Mouse (Mus musculus) kidney, adult 2 months (tissue): ENCODE data around the gene Amacr.
A peak's percentile ranks its signal among the peaks of the same experiment; 100 is the strongest.

ENCODE experiments used
- CTCF ChIP-seq: fragments of 200-500 bp; conservative IDR thresholded peaks from 2 replicates; pipeline ENCODE4 v1.5.1; 2011; ENCODE audit warnings: low read depth, mild to moderate bottlenecking, control low read depth, low read length, moderate library complexity, mixed read lengths; ENCODE audit not compliant: insufficient read depth, insufficient read length
- POLR2A ChIP-seq: fragments of 200-500 bp; IDR thresholded peaks from one replicate; pipeline ENCODE4 v1.6.1; 2011; ENCODE audit warnings: low read depth, low read length, control low read depth

GRCm38 (mm10) chr15:11038476-11038875 lies 56.9 kb downstream of the Amacr start:
- TF ChIP-seq POLR2A (no peak), CTCF (peak; percentile 20; the same call in 1 of the 2 replicates)
